Mouse (Mus musculus) Muller cell, postnatal 12 days (primary cell): Measurements from ENCODE around the gene Igfbp2.

Experiments
- DNase-seq: peaks from one replicate; pipeline ENCODE4 v3.0.0-alpha.2; 2015; ENCODE audit errors: inconsistent ontology term

Gene Igfbp2

DNA sequence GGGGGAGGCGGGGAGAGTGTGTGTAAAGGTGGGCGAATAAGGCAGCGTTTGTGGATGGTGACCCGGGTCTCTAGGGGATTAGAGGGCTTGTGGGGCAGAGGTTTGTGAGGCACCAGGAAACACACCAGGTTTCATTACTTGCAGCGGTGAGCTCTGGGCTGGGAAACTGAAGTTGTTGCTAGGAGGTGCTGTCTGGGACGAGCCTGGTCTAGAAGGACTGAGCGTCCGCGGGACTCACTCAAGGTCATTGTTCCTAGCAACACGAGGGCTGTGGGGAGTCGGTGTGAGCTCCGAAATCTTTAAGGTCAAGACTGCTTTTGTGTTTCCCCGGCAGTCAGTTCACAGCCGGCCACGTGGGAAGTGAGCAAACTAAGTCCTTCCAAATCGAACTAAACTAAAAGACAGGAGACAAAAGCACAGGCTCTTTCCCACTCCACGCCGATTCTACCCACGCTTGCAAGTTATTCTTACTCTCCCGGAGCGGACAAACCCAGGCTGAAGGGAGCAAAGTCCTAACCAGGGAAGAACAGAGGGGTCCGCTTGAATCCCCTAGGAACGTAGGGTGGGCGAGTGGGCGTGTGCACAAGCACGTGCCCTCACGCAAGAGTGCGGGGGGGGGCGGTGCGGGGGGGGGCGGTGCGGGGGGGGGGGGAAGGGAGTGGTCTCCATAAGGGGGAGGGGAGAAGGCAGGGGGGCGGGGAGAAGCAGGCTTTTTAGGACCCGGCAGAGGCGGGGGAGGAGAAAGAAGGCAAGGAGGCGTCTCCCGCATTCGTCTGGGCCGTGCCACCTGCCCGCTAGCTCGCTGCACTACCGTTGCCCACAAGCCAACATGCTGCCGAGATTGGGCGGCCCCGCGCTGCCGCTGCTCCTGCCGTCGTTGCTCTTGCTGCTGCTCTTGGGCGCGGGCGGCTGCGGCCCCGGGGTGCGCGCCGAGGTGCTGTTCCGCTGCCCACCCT is at the start of gene Igfbp2:
Gene Igfbp2 (plus strand): TSS at position 753 of the 956 bp plus-strand sequence.
- peak; percentile 91 for DNase-seq

DNA sequence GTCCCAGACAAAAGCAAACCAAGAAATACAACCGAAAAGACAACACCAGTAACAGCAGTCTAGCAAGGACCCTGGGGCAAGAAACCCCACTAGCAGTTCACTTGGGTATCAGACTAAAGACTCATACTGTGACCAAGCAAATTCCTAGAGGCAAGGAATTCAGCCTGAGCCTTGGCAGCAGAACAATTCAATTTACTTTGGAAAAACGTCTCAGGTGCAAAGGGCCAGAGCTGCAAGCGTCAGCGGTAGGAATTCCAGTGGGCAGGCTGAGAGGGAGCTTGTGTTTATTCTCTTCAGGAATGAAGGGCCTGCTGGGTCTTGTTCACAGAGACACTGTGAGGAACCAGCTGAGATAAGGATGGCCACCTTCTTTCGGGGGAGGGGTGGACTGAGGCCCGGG is 45.5 kb upstream of the Igfbp2 start:
- peak; percentile 89 for DNase-seq

DNA sequence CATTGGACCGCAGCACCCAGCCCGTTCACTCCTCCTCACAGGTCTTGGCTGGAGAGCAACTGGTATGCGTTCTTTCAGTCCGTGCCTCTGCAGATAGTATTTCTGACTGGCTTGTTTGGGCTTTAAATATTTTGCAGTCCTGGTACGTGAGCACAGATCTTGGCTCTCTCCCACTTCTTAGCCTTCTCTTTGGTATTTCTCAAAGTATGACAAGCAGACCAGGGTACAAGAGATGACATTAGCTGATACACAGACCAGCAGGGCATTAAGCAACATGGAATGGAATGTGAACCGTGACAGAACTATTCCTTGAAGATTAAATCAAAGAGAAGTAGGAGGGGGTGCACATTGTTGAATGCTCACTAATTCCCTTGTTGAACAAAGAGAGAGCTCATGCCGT is 43.6 kb upstream of the Igfbp2 start:
- DNase-seq = peak; percentile 85

DNA sequence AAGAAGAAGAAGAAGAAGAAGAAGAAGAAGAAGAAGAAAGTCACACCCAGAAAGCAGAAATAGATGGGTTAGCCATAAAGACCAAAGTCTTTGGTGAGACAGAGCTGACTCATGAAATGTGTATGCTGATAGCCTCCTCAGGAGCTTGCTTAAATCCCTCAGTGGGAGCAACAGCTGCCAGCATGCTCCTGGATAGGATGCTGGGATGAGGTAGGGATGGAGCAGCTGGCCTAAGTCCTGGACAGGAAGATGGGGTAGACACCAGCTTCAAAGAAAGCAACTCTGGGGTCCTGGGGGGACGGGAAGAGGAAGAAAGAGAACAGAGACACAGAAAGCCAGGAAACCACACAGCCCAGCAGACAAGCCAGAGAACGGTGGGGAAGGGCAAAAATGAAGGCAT is 41.0 kb upstream of the Igfbp2 start:
- no peak for DNase-seq

DNA sequence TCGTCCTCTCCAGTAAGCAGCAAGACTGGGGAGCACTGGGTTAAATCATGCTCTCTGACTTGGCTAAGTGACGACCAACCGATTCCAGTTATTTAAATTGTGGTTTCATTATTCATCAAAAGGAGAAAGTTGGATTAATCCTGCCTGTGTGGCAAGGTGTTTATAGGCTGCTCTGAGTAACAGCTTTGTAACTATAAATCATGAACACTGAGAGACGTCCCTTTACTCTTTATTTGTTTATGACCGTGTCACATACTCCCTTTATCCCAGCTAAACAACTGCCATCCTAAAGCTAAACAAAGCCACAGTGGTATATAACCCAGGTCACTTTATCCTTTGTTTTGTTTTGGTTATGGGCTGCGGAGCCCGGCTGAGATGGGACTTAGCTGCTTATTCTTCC is 40.3 kb upstream of the Igfbp2 start:
- DNase-seq = no peak

DNA sequence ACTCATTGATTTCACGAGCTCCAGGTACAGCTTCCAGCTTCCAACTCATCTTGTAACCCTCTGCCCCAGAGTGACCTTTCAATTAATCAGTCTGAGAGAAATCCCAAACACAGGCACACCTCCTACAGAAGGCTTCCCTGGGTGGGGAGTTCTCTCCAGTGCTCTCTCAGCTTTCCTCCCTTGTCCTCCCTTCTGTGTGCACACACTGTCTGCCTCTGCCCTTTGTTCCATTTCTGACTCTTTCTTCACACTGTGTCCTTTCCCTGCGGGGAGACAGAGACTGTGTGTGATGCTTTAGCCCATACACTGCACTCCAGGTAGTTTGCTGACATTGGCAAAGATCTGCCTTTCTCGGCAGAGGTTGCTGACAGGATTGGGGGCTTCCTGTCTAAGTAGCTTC is 33.6 kb upstream of the Igfbp2 start:
- no peak for DNase-seq

DNA sequence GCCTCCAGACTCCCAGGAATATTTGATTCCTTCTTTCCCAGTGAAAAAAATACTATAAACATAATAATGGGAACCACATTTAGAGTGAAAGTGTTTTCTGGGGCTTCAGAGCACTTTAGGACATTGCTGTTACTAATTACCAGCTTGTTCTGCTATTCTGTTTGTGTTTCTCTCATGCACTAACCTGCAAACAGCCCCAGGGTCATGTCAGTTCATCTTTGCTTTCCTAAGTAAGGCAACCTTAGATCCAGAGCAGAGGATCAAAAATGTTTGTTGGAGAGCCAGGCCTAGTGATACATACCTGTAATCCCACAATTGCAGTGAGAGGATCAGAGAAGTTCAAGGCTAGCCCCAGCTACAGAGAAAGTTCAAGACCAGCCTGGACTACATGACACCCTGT is 32.6 kb upstream of the Igfbp2 start:
- DNase-seq = no peak

DNA sequence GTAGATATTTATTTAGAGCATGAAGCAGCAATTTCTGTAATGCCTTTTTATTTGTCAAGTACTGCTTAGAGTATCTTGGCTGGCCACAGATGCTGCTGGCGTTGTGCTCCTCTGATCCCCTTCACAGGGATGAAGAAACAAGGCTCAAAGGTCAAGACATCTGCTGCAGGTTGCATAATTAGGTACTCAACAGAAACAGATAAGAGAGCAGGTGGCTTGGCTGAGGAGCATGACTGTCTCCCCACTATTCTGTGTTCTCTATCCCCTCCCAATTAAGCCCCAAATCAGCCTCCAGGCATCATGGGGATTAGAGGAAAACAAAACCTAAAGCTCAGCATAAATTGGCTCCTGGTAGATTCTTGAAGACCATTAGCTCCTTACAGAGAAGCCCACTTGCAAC is 32.0 kb upstream of the Igfbp2 start:
- DNase-seq = no peak

DNA sequence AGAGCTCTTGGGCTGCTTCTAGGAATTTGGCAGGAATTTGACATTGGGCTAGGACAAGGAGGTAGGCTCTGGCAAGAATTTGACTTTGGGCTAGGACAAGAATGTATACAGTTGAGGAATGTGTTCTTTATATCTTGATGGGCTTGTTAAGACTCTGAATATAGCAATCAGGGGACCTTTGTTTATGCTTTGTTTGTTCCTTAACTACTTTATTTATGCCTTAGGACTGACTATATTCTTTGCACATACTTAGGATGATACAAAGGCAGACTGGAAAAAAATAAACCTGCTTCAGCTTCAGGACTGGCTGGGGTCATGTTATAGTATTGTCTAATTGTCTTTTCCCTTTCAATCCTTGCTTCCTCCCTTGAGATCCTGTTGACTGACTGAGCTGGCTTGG is 31.1 kb upstream of the Igfbp2 start:
- no peak for DNase-seq

DNA sequence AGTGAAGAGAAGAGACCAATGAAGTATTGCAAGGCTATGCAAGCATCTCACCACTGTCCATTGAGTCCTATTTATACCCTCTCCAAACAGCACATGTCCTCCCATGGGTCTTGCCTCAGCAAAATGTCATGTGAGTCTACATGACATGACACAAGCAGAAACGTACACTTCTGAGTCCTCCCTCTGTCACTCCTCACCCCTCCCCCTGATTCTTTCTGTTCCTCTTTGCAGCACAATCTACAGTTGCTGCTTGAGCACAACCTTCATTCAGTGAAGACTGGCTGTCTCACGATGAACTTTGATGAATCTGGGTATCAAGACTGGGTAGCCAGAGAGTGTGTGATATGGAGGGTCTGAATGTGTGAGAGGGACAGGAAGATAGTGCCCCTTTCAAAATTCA is 28.2 kb upstream of the Igfbp2 start:
- DNase-seq = no peak

DNA sequence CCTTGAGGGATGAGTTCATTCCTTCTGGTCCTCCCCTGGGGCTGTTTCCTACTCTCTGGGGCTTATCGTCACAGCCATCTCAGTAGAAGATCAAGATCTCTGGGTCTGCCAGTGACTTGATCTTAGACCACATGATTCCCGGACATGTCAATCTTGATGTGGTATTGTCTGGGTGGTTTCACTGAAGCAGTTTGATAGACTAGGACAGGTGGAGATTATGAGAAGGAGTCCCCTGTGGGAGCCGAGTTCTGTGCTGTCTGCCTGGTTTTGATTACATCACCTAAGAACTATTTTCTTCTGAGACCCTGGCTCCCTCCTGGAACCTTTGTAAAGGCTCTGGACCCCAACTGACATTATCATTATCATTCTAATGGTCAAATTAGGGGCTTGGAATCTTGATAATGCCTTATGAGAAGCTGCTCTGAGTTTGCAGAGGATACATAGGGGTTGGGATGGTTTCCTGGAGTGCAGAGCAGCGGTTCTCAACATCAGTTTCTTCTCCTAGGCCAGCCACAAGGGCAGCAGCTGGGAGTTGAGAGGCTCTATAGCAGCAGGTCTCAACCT is 27.1 kb upstream of the Igfbp2 start:
- no peak for DNase-seq

DNA sequence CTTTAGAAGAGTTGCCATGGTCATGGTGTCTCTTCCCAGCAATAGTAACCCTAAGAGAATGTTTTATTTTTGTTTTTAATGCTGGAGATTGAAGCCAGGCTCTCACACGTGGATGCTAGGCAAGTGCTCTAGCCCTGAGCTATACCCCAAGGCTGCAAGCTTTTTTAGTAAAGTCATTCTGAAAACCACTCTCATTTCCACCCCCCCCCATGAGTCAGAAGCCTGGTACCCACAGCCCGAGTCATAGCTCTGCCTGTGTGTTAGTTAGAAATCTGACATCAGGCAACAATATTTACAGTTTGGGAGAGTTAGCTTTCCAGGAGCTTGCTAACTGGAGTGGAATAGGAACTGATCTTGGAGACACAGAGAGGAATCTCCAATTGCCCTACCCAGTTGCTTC is 25.9 kb upstream of the Igfbp2 start:
- DNase-seq = peak; percentile 62

DNA sequence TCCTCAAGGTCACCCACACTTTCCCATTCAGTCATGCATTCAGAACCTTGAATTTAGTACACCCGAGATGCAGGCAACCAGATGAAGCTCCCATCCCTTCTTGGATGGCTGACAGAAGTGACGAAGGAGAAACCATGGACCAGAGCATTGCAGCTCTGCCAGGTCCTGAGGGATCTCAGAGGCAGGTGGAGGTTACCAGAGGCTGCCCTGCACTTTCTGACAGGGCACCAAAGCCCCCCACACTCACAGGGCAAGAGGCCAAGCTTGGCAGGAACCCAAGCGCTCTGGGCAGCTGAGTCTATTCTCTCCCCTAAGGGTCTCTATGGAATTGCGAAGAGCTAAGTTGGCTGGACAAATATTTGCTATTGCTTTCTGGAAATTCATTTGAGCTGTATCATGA is 20.3 kb upstream of the Igfbp2 start:
- DNase-seq = no peak

DNA sequence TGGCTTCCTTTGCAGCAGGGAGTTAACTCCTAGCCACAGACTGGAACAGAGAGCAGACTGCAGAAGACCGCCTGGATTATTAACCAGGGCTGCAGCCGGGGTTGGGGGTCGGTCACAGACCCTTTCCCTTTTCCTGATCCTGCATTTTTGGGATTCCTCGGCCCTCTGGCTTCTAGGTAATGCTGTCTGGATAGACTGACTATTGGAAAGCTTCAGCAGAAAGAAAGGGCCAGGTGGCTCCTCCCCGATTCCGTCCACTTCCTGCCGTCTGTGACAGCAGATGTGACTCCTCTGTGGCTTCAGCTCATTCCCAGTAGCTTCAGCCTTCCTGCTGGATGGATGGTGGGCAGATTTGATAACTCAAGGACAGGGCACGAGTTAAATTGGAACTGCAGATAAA is 19.3 kb upstream of the Igfbp2 start:
- DNase-seq = no peak

DNA sequence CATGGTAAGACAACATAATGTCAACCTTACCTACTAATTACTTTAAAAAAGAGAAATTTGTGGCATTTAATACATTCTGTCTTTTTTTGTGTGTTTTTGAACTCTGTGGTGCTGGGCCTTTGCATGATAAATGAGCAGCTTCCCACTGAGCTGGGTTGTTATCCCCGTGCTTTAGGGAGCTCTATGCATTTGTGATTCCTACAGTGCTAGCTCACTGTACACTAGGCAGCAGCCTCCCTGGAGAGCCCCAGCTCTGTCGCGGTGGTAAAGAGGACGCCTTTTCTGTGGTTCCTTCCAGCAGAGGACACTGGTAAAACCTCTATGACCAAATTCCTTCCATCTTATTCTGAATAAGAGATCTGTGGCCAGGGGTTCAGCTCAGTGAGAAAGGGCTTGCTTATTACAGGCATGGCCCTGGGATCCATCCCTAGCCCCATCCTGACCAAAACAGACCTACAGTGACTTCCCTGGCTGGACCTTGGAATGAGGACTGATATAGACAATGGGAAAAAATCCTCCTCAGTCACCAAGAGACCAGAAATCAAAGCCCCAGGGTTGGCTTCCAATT is 18.7 kb upstream of the Igfbp2 start:
- no peak for DNase-seq

DNA sequence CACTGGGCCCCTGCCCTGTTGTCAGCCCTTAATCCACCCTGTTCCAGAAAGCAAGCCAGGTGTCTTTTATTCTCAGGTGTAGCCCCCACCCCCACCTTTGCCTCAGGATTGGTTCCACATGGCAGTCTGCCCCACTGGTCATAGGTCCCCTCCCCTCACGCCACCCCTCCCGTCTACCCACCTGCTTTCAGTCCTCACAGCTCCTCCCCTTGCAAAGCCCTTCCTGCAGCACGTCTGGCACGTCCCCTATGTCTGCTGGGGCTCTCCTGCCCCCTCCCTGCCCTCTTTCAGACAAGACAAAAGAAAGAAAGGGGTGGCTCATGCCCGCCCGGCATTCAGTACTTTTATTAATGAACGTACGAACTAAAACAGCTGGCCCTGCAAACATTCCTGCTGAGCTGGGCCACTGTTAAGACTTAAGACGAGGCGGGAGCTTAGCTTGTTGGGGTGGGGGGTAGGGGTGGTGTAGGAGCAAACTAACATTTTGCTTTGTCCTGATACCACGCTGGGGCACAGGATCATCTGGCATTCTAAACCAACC is 18.2 kb upstream of the Igfbp2 start:
- no peak for DNase-seq

DNA sequence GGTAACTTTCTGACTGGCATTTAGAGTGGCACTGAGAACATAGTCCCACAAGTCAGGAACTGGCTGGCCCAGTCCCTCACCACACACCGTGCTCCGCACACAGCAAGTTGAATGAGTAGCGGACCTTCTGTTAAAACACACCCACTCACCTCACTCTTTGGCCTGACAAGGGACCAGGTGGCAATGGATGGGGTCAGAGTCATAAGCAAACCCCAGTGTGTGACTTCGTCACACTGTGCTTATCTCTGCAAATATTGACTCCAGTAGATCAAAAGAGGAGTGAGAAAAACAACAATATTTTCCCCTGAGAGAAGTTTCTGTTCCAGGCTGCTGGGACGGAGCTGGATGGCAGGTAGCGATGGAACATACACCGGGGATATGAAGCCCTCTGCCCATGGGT is 15.0 kb upstream of the Igfbp2 start:
- no peak for DNase-seq

DNA sequence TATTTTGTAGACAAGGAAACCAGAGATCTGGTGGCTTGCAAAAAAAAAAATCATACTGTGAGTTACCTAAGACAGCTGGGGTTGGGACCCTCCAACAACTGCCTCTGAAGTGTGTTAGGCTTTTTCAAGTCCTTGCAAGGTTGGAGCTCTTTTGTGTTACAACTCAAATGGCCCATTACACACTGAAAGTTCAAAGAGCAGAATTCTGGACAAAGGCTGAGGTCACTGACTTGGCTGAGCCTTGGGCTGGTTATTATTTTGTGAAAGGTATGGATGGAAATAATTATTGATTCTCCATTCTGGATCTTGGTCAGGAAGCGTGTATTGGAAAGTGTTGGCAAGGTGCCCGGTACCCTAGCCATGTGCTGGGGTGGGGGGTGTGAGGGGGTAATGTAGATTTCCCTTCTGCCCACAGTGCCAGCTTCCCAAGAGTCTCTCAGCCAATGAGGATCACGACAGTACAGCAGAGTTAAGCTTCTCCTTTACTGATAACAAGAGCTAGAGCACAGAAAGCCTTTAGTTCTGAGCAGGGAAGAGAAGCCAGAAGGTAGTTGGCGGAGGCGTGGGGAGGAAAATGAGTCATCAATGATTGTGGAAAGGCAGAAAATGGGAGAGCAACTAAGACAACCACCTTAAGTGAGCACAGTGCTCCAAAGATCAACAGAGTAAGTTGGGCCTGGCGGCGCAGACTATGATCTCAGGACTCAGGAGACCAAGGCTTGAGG is 14.2 kb upstream of the Igfbp2 start:
- DNase-seq = no peak

DNA sequence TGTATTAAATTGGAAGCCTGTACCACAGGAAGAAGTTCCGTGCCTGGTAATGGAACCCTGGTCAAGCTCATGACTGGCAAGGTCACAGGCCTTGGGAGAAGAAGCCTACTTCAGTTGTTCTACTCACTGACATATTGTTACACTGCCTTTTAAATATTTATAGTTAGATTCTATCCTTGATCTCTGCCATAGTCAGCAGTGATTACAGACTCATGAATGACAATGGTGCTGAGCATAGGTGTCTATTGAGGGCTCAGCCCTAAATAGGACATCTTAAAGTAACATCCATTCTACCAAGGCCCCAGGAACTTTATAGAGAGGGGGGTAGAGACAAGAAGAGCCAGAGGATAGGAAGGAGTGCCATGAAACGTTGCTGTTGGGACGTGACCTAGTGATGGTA is 13.2 kb upstream of the Igfbp2 start:
- no peak for DNase-seq

DNA sequence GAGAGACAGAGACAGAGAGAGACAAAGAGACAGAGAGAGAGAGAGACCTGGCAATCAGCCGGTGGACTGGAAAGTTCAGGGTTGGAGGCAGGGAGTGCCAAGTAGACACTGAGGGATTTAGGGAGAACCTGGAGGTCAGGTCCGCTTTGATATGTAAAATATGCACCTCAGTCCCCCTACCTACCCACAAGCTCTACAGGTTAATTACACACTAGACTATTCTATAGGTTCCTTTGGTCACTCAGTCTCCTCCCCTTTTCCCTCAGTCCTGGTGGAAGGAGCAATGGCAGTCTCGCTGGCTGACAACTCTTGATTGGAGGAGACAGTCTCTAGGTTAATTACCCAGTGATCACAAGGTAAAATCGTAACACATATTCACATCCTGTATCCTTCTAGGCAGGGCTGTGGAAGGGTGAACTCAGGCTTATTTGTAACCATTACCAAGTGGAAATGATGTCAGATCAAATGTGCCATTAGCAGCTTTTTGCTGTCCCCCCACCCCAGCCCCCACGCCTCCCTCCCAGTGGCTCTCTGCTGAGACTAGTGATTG is 11.1 kb upstream of the Igfbp2 start:
- no peak for DNase-seq

DNA sequence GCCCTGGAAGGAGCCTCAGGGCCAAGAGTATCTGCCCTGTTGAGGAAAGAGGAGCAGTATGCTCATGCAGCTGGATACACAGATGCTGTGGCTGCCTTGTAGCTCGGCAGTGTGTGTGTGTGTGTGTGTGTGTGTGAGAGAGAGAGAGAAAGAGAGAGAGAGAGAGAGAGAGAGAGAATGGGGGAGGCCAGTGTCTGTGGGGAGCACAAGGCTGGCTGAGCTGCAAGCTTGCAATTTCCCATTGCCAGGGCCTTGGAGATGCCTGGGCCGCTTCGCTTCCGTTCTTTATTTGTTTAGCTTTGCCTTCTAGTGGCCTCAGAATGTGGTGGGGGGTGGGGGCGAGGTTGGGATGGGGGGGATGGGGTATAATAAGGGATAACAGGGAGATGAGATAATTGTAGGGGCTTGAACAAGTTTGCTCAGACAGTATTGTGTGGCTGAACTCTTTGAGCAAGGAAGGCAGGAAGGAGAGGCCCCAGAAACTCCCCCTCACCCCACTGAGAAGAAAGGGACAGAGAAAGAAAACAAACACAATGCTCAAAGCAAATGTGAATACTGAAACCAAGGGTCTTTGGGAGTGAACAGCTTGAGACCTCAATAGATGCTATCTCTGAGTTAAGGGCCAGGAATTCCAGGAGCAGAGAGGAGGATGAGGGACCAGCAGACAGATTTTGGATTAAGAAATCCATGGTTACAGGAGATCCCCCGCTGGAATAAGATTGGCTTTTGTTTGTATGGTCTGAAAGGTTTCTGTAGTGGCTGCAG is 10.5 kb upstream of the Igfbp2 start:
- no peak for DNase-seq
